Mouse (Mus musculus): ENCODE measurements around the gene Cacnb2. TPM values are rescaled to one million over a fixed set of nuclear protein-coding genes. Genes with fewer than 3 reads are reported as not detected.
A peak's percentile ranks its signal among the peaks of the same experiment; 100 is the strongest.
"Not testable (repeated sequence)": the region's sequence is repeated elsewhere in the genome, so short reads cannot be mapped to it uniquely, and the experiment has no call there.

Gene Cacnb2
- polyA plus RNA-seq, 1 experiment from 2014 or later, result 2.5 TPM

GRCm38 (mm10) chr2:14676885-14677516 lies 74.1 kb downstream of the Cacnb2 start:
- Histone ChIP-seq H3K27ac (no peak overlapping the region), H3K27me3 (ENCODE audit: low read depth, poor library complexity, severe bottlenecking) (no peaks in the 10 kb centered on the region), H3K36me3 (no peaks in the 10 kb centered on the region), H3K9me3 (replicated peaks) (no peaks in the 10 kb centered on the region), H3K4me1 (no peaks in the 10 kb centered on the region), H3K4me3 (no peak overlapping the region)
- DNase-seq (ENCODE audit: low spot score), result peak; percentile 62
- WGBS, result 25% methylated on average over 6 of the region's 6 CpGs

GRCm38 (mm10) chr2:14684231-14684630 lies 81.3 kb downstream of the Cacnb2 start:
- H3K27ac ChIP-seq, result no peak overlapping the region
- H3K27me3 ChIP-seq (ENCODE audit: low read depth, poor library complexity, severe bottlenecking), result no peaks in the 10 kb centered on the region
- H3K36me3 ChIP-seq, result no peaks in the 10 kb centered on the region
- H3K4me3 ChIP-seq, result no peak overlapping the region
- DNase-seq (ENCODE audit: low spot score), result no peak
- H3K9me3 ChIP-seq (replicated peaks), result no peaks in the 10 kb centered on the region
- H3K4me1 ChIP-seq, result no peaks in the 10 kb centered on the region

- DNase-seq (ENCODE audit: low spot score), result no peak
- no peaks in the 10 kb centered on the region for H3K9me3 ChIP-seq (replicated peaks)
- H3K36me3 ChIP-seq, result no peaks in the 10 kb centered on the region
- 82% methylated on average over 1 of the region's 1 CpGs for WGBS
- no peak overlapping the region for H3K27ac ChIP-seq
- no peak overlapping the region for H3K4me3 ChIP-seq
- no peaks in the 10 kb centered on the region for H3K4me1 ChIP-seq
- no peaks in the 10 kb centered on the region for H3K27me3 ChIP-seq (ENCODE audit: low read depth, poor library complexity, severe bottlenecking)
These were observed 100.2 kb downstream of the Cacnb2 start for GRCm38 (mm10) chr2:14702973-14703645.

GRCm38 (mm10) chr2:14703676-14704075 lies 100.8 kb downstream of the Cacnb2 start:
- H3K4me1 ChIP-seq, result no peaks in the 10 kb centered on the region
- no peaks in the 10 kb centered on the region for H3K27me3 ChIP-seq (ENCODE audit: low read depth, poor library complexity, severe bottlenecking)
- no peaks in the 10 kb centered on the region for H3K9me3 ChIP-seq (replicated peaks)
- no peaks in the 10 kb centered on the region for H3K36me3 ChIP-seq
- 88% methylated on average over 4 of the region's 4 CpGs for WGBS
- no peak for DNase-seq (ENCODE audit: low spot score)
- H3K27ac ChIP-seq, result no peak overlapping the region
- H3K4me3 ChIP-seq, result no peak overlapping the region

GRCm38 (mm10) chr2:14710247-14710646 lies 107.4 kb downstream of the Cacnb2 start:
- H3K27ac ChIP-seq, result no peak overlapping the region
- no peak for DNase-seq (ENCODE audit: low spot score)
- H3K4me3 ChIP-seq, result no peak overlapping the region
- H3K9me3 ChIP-seq (replicated peaks), result no peaks in the 10 kb centered on the region
- H3K36me3 ChIP-seq, result no peaks in the 10 kb centered on the region
- 95% methylated on average over 8 of the region's 8 CpGs for WGBS
- H3K4me1 ChIP-seq, result no peaks in the 10 kb centered on the region
- no peaks in the 10 kb centered on the region for H3K27me3 ChIP-seq (ENCODE audit: low read depth, poor library complexity, severe bottlenecking)

GRCm38 (mm10) chr2:14711751-14712150 lies 108.9 kb downstream of the Cacnb2 start:
- no peak for DNase-seq (ENCODE audit: low spot score)
- Histone ChIP-seq H3K27ac (no peak overlapping the region), H3K9me3 (replicated peaks) (no peaks in the 10 kb centered on the region), H3K27me3 (ENCODE audit: low read depth, poor library complexity, severe bottlenecking) (no peaks in the 10 kb centered on the region), H3K36me3 (no peaks in the 10 kb centered on the region), H3K4me1 (no peaks in the 10 kb centered on the region), H3K4me3 (no peak overlapping the region)
- WGBS, result 83% methylated on average over 2 of the region's 2 CpGs

- H3K4me1 ChIP-seq, result no peaks in the 10 kb centered on the region
- WGBS, result 90% methylated on average over 3 of the region's 3 CpGs
- H3K9me3 ChIP-seq (replicated peaks), result no peaks in the 10 kb centered on the region
- DNase-seq (ENCODE audit: low spot score), result no peak
- H3K4me3 ChIP-seq, result no peak overlapping the region
- no peaks in the 10 kb centered on the region for H3K36me3 ChIP-seq
- no peak overlapping the region for H3K27ac ChIP-seq
- no peaks in the 10 kb centered on the region for H3K27me3 ChIP-seq (ENCODE audit: low read depth, poor library complexity, severe bottlenecking)
These were observed 110.2 kb downstream of the Cacnb2 start for GRCm38 (mm10) chr2:14713049-14713448.

- no peaks in the 10 kb centered on the region for H3K9me3 ChIP-seq (replicated peaks)
- 60% methylated on average over 1 of the region's 1 CpGs for WGBS
- DNase-seq (ENCODE audit: low spot score), result no peak
- no peaks in the 10 kb centered on the region for H3K4me1 ChIP-seq
- H3K27me3 ChIP-seq (ENCODE audit: low read depth, poor library complexity, severe bottlenecking), result no peaks in the 10 kb centered on the region
- no peak overlapping the region for H3K27ac ChIP-seq
- no peaks in the 10 kb centered on the region for H3K36me3 ChIP-seq
- no peak overlapping the region for H3K4me3 ChIP-seq
These were observed 113.8 kb downstream of the Cacnb2 start for GRCm38 (mm10) chr2:14716666-14717065.

- no peak overlapping the region for H3K27ac ChIP-seq
- H3K27me3 ChIP-seq (ENCODE audit: low read depth, poor library complexity, severe bottlenecking), result no peaks in the 10 kb centered on the region
- H3K9me3 ChIP-seq (replicated peaks), result no peaks in the 10 kb centered on the region
- no peak for DNase-seq (ENCODE audit: low spot score)
- no peaks in the 10 kb centered on the region for H3K4me1 ChIP-seq
- H3K36me3 ChIP-seq, result no peaks in the 10 kb centered on the region
- no peak overlapping the region for H3K4me3 ChIP-seq
- WGBS, result 93% methylated on average over 9 of the region's 9 CpGs
These were observed 116.3 kb downstream of the Cacnb2 start for GRCm38 (mm10) chr2:14719119-14719718.

GRCm38 (mm10) chr2:14725437-14725836 lies 122.5 kb downstream of the Cacnb2 start:
- Histone ChIP-seq H3K27ac (no peak overlapping the region), H3K36me3 (no peaks in the 10 kb centered on the region), H3K4me3 (no peak overlapping the region), H3K4me1 (no peaks in the 10 kb centered on the region), H3K9me3 (replicated peaks) (no peaks in the 10 kb centered on the region), H3K27me3 (ENCODE audit: low read depth, poor library complexity, severe bottlenecking) (no peaks in the 10 kb centered on the region)
- DNase-seq (ENCODE audit: low spot score), result no peak

- not testable (repeated sequence) for H3K4me1 ChIP-seq; H3K9me3 ChIP-seq (replicated peaks); H3K27ac ChIP-seq; H3K4me3 ChIP-seq; H3K36me3 ChIP-seq; H3K27me3 ChIP-seq (ENCODE audit: low read depth, poor library complexity, severe bottlenecking); DNase-seq (ENCODE audit: low spot score)
- 94% methylated on average over 13 of the region's 13 CpGs for WGBS
These were observed 123.7 kb downstream of the Cacnb2 start for GRCm38 (mm10) chr2:14726601-14727000.

GRCm38 (mm10) chr2:14738927-14739326 lies 136.0 kb downstream of the Cacnb2 start:
- no peak overlapping the region for H3K4me3 ChIP-seq
- H3K27ac ChIP-seq, result no peak overlapping the region
- H3K4me1 ChIP-seq, result peaks cover 5% of the 10 kb centered on the region; the same call in 1 of the 2 replicates
- H3K9me3 ChIP-seq (replicated peaks), result no peaks in the 10 kb centered on the region
- no peak for DNase-seq (ENCODE audit: low spot score)
- WGBS, result 57% methylated on average over 9 of the region's 9 CpGs
- no peaks in the 10 kb centered on the region for H3K36me3 ChIP-seq
- no peaks in the 10 kb centered on the region for H3K27me3 ChIP-seq (ENCODE audit: low read depth, poor library complexity, severe bottlenecking)

- 87% methylated on average over 15 of the region's 15 CpGs for WGBS
- H3K4me3 ChIP-seq, result no peak overlapping the region
- no peak overlapping the region for H3K27ac ChIP-seq
These were observed 136.6 kb downstream of the Cacnb2 start for GRCm38 (mm10) chr2:14739510-14739909.

More at GRCm38 (mm10) chr2:14739510-14739909, 136.6 kb downstream of the Cacnb2 start:
- Histone ChIP-seq H3K9me3 (replicated peaks) (no peaks in the 10 kb centered on the region), H3K36me3 (no peaks in the 10 kb centered on the region), H3K27me3 (ENCODE audit: low read depth, poor library complexity, severe bottlenecking) (no peaks in the 10 kb centered on the region), H3K4me1 (peaks cover 5% of the 10 kb centered on the region; the same call in 1 of the 2 replicates)
- no peak for DNase-seq (ENCODE audit: low spot score)

Data from limb, embryonic 10.5 days (tissue).